Mouse (Mus musculus) embryonic fibroblast, embryonic 13.5 days (primary cell): ENCODE measurements around the gene Dlg2.

Experiments used
- CTCF ChIP-seq: IDR thresholded peaks from 2 replicates; pipeline ENCODE4 v1.5.1; 2011; ENCODE audit warnings: mild to moderate bottlenecking, control low read depth, low read length, moderate library complexity, borderline replicate concordance; ENCODE audit not compliant: insufficient read depth
- POLR2A ChIP-seq: IDR thresholded peaks from 2 replicates; pipeline ENCODE4 v1.6.1; 2011; ENCODE audit warnings: low read depth, mild to moderate bottlenecking, control low read depth, low read length, moderate library complexity

DNA sequence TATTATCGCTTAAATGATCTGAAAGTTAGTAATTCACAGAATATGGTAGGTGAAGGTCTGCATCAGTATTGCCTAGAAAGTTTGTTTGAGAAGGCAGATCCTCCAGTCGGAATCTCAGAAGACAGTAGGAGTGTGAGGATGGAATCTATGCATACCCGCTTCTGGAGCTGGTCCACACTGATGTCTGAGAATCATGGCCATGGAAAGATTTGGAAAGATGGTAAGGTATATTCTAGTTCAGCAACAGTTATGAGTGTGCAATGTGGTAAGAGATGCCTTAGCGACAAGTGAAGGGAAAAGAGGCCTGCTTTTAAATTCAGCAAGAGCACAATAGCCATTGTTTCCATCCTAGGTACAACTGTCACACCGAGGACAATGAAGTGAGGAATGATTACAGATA, 464.3 kb downstream of the Dlg2 start:
- TF ChIP-seq CTCF (no peak), POLR2A (no peak)
